Mouse (Mus musculus): ENCODE measurements around the gene Zfp777. TPM values are rescaled to one million over a fixed set of nuclear protein-coding genes. Genes with fewer than 3 reads are reported as not detected.

The Zfp777 gene
- 14.7 and 14.8 TPM in 2 replicates for polyA plus RNA-seq (2015; fragmentation: Nextera tagmentation; extraction: Ambion mirVana)

DNA sequence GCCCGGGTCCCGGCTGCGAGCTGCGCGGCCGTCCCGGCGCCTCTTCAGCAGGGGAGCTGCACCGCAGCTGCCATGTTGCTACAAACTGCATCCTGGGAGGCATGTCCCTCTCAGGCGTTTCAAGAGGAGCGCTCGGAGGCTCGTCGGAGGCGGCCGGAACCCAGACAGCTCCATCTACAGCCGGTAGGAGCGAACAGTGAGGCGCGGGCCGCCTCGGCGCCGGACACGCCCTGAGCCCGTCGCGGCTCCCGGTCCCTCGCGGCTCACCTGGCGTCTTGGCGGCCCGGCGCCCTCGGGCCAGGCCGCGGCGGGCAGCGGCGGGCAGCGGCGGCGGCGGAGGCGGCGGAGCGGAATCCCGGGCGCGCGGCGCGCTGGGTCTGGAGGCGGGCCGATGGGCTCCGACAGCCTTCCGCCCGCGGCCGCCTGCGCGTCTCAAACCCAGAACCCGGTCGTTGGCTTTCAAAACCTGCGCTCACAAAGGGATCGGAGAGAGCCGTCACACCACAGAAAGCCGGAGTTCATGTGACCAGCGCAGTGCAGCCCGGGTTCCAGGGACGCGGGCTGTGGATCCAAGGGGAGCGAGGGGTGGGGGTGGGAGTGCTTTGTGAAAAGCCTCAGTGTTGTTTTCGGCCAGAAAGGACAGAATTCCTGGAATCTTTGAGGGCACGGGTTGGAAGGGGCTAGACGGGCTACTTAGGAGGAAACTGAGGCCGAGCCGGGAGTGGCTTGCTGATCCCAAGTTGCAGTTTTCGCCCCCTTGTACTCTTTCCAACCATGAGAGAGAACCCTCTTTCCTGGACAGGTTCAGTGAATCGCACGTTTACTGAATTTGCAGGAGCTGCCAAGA is at the start of gene Zfp777:
Zfp777 (minus strand) TSS at position 486 of the 847 bp plus-strand sequence.
- peak within 1 kb of the TSS; percentile 81 for H3K9ac ChIP-seq
- H3K4me3 ChIP-seq: peak within 1 kb of the TSS; percentile 78
- H3K27ac ChIP-seq (replicated peaks): peak within 1 kb of the TSS; percentile 92
- under 1% methylated on average over 54 of the region's 82 CpGs for WGBS
- no peaks in the 10 kb centered on the region for H3K27me3 ChIP-seq
- no peaks in the 10 kb centered on the region for H3K9me3 ChIP-seq
- ATAC-seq (ENCODE audit: low FRiP score, low read depth): peak; percentile 87
- peaks cover 8% of the 10 kb centered on the region for H3K36me3 ChIP-seq
- peaks cover 28% of the 10 kb centered on the region for H3K4me1 ChIP-seq (replicated peaks)
- peak within 1 kb of the TSS; percentile 77 for H3K4me2 ChIP-seq

DNA sequence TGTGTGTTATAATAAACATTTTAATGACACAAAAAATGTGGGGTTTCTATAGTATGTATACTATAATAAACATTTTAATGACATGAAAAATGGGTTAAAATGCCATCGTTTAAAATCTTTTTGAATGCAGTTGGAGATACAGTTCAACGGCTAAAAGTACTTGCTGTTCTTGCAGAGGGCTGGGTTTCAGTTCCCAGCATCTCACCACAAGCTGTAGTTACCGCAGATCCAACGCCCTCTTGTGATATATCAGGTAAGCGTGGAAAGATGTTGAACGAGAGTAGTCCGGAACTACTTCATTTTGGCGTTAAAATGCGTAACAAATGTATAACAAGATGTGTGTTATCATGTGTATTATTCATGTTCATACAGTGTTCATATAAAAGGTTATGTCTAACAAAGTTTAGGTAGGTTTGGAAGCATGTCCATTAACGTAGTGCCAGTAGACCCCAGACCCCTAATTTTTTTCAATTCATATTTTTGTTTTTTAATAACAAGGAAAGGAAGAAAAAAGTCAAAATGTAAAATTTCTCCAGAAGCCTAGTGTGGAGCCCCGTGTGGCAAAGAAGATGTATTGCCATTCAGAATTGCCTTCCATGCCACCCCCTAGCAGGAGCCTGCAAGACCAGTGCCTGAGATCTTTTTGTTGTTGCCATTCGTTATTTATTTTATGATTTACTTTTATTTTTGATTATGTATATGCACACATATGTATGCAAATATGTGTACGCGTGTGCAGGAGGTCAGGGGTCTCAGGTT is 38.4 kb upstream of the Zfp777 start:
- H3K4me3 ChIP-seq: peak overlapping the region; percentile 86
- ATAC-seq (ENCODE audit: low FRiP score, low read depth): 0 out of 2 replicates have a peak, but pooled peaks have one; percentile 6
- H3K27me3 ChIP-seq: no peaks in the 10 kb centered on the region
- 39% methylated on average over 14 of the region's 14 CpGs for WGBS
- H3K9me3 ChIP-seq: no peaks in the 10 kb centered on the region
- H3K4me1 ChIP-seq (replicated peaks): peaks cover 19% of the 10 kb centered on the region
- H3K4me2 ChIP-seq: peak overlapping the region; percentile 62
- H3K27ac ChIP-seq (replicated peaks): no peak overlapping the region
- peaks cover 18% of the 10 kb centered on the region for H3K36me3 ChIP-seq
- H3K9ac ChIP-seq: no peak overlapping the region

DNA sequence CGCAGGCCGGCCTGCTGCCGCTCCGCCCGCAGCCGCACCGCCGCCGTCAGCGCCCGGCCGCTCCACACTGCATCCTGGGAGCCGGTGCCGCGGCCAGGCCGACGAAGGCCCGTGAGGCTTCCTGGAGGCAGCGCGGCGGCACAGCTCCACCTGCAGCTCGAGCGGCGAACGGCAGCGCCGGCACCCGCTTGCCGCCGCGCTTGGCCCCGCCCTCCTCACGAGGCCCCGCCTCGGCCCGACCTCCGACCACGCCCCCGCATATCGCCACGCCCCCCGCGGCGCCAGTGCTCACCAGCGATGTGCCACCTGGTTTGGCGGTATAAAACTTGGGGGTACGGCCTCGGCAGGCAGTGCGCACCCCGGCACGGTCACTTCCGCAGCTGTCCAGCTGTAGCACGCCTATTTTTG is 37.8 kb upstream of the Zfp777 start, which contains the start of gene Zfp746:
Zfp746 (minus strand) TSS at position 123 of the 408 bp plus-strand sequence.
- Histone ChIP-seq H3K27me3 (no peaks in the 10 kb centered on the region), H3K27ac (replicated peaks) (peak within 1 kb of the TSS; percentile 89), H3K4me1 (replicated peaks) (peaks cover 19% of the 10 kb centered on the region), H3K9ac (peak within 1 kb of the TSS; percentile 90), H3K9me3 (no peaks in the 10 kb centered on the region), H3K4me3 (peak within 1 kb of the TSS; percentile 86), H3K4me2 (peak within 1 kb of the TSS; percentile 62), H3K36me3 (peaks cover 25% of the 10 kb centered on the region)
- ATAC-seq (ENCODE audit: low FRiP score, low read depth): peak; percentile 92
- WGBS: 0% methylated on average over 50 of the region's 53 CpGs

DNA sequence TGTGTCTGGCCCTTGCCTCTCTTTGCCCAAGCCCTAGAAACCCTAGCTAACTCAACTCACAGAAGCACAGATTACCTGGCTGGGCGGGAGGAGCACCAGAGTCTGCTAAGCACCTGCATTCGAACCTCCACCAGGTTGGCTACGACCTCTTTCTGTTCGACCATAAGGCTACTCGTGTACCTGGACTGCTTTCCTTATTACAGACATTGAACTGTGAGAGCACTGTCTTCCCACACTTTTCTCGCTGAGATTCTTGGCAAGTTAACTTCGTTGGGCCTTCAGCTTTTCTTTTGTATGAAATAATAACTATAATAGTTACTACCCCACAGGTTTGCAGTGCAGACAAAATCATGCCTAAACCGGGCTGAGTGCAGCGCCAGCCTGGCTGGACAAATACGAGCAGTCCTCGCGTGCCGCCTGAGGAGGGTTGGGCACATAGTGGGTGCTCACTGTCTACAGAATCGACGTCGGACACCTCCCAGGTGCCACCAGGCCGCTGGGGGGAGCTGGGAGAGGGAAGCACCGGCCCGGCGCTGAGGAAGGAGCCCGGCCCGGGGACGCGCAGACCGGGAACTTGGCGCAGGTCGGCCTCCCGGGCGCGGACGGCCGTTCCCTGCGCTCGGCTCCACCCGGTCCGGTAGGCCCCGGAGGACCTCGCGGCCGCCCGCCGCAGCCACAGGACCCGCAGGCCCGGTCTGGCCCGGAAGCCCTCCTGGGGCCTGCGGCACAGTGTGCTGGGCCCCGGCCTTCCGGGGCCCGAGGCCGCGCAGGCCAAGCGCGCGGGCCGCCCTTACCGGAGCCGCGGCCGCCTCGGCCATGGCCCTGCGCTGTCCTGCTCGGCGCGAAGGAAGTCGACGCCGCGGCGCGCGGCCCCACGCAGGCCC is 37.1 kb upstream of the Zfp777 start:
- peaks cover 32% of the 10 kb centered on the region for H3K36me3 ChIP-seq
- WGBS: 4% methylated on average over 48 of the region's 72 CpGs
- ATAC-seq (ENCODE audit: low FRiP score, low read depth): peak; percentile 92
- H3K4me1 ChIP-seq (replicated peaks): peaks cover 19% of the 10 kb centered on the region
- no peaks in the 10 kb centered on the region for H3K9me3 ChIP-seq
- H3K4me3 ChIP-seq: peak overlapping the region; percentile 86
- H3K27ac ChIP-seq (replicated peaks): peak overlapping the region; percentile 89
- no peaks in the 10 kb centered on the region for H3K27me3 ChIP-seq
- peak overlapping the region; percentile 90 for H3K9ac ChIP-seq
- H3K4me2 ChIP-seq: peak overlapping the region; percentile 62

DNA sequence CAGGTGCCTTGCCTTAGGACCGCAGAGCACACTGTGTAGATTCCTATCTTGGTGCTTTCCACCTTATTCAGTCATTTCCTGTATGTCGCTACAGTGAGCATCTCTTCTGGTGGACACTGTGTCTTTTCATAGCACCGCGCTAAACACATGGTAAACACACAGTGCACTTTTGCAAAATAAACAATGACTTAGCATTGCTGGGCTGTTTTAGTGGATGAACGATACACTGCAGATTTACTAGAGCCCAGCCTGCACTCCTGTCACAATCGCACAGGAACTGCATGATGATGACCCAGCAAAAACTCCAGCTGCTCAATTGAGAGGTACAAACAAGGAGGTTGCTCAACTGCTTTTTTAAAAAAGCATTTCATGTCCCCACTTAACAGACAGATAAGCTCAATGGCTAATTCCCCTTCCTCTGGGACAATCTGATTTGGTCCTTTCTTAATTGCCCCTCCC is 35.1 kb upstream of the Zfp777 start:
- 95% methylated on average over 6 of the region's 6 CpGs for WGBS
- Histone ChIP-seq H3K27me3 (no peaks in the 10 kb centered on the region), H3K36me3 (peaks cover 50% of the 10 kb centered on the region), H3K4me3 (no peak overlapping the region), H3K9ac (no peak overlapping the region), H3K4me1 (replicated peaks) (peaks cover 19% of the 10 kb centered on the region), H3K4me2 (no peak overlapping the region), H3K27ac (replicated peaks) (no peak overlapping the region), H3K9me3 (no peaks in the 10 kb centered on the region)
- no peak for ATAC-seq (ENCODE audit: low FRiP score, low read depth)

DNA sequence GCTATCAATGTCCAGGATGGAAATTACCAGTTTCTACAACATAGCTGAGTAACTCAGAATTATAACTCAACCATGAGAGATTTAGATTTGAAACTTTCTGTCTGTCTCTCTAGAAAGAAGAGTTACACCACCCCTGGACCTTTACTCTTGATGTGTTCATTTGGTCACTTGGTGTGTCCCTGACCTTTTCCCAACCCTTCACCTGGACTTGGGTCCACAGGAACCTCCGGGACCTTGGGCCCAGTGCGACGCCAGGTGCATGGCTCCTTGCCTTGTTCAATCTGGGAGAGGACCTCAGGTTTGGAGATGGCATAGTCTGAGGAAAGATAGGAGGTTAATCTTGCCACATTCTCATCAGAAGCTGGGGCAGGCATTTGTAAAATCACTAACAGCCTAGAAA is 33.2 kb upstream of the Zfp777 start:
- no peak for ATAC-seq (ENCODE audit: low FRiP score, low read depth)
- Histone ChIP-seq H3K9me3 (no peaks in the 10 kb centered on the region), H3K9ac (no peak overlapping the region), H3K27me3 (no peaks in the 10 kb centered on the region), H3K36me3 (peaks cover 65% of the 10 kb centered on the region), H3K4me1 (replicated peaks) (peaks cover 19% of the 10 kb centered on the region), H3K4me3 (no peak overlapping the region), H3K27ac (replicated peaks) (no peak overlapping the region), H3K4me2 (no peak overlapping the region)
- 98% methylated on average over 3 of the region's 3 CpGs for WGBS

DNA sequence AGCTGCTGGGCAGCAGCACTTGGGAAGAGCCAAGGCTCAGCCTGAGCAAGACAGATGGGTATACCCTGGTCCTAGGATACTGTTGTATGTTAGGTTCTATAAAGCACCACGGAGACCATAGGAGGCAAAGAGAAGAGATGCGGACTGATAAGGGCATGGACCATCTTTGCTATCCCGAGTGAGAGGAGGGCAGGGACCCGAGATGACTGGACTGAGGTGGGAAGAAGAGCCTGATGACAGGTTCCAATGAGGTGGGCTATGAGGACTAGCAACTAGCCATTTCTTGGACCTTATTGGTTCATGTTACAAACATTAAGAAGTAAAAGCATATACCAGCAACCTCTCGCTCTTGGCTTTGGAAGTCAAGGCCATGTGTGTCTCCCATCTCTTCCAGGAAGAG is 32.3 kb upstream of the Zfp777 start:
- 94% methylated on average over 5 of the region's 5 CpGs for WGBS
- no peak for ATAC-seq (ENCODE audit: low FRiP score, low read depth)
- no peak overlapping the region for H3K4me2 ChIP-seq
- no peak overlapping the region for H3K4me3 ChIP-seq
- no peaks in the 10 kb centered on the region for H3K27me3 ChIP-seq
- no peaks in the 10 kb centered on the region for H3K9me3 ChIP-seq
- peaks cover 74% of the 10 kb centered on the region for H3K36me3 ChIP-seq
- no peak overlapping the region for H3K27ac ChIP-seq (replicated peaks)
- no peak overlapping the region for H3K9ac ChIP-seq
- peaks cover 19% of the 10 kb centered on the region for H3K4me1 ChIP-seq (replicated peaks)

DNA sequence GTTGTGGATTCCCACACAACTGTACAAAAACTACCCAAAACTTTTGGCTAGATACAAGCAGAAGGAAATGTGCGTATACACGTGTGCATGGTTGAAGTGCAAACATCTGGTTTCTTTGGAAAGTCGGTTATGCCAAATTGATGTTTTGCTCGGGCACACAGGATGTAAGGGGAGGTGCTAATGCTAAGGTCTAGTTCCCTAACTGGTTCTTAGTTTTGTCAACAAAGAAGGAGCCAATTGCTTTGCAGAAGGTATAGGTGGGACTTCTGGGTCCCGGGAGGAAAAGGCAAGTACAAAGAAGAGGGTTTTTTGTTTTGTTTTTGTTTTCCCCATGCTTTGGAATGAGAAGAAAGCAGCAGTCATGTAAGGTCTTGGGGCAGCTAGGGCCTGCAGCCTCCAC is 24.6 kb upstream of the Zfp777 start:
- no peaks in the 10 kb centered on the region for H3K27me3 ChIP-seq
- no peaks in the 10 kb centered on the region for H3K4me1 ChIP-seq (replicated peaks)
- H3K9me3 ChIP-seq: no peaks in the 10 kb centered on the region
- 84% methylated on average over 5 of the region's 5 CpGs for WGBS
- no peak for ATAC-seq (ENCODE audit: low FRiP score, low read depth)
- no peak overlapping the region for H3K9ac ChIP-seq
- H3K4me3 ChIP-seq: no peak overlapping the region
- no peak overlapping the region for H3K4me2 ChIP-seq
- H3K27ac ChIP-seq (replicated peaks): no peak overlapping the region
- peaks cover 56% of the 10 kb centered on the region for H3K36me3 ChIP-seq

DNA sequence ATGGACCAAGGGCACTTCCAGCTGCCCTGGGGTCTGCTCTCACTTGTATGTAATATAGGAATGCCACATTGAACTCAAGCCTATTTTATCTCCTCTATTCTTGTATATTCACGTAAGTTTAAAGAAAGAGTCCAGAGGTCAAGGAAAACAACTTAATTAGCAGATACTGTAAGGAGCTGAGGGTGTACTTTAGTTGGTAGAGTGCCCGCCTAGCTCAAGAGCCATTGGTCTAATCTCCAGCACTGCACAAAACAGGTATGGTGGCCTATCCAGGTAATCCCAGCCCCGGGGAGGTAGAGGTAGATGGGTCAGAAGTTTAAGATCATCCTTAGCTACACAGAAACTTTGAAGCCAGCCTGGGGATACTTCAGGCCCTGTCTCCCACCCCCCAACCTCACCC is 18.8 kb upstream of the Zfp777 start:
- H3K4me3 ChIP-seq: no peak overlapping the region
- no peaks in the 10 kb centered on the region for H3K9me3 ChIP-seq
- no peak overlapping the region for H3K27ac ChIP-seq (replicated peaks)
- 99% methylated on average over 3 of the region's 3 CpGs for WGBS
- H3K36me3 ChIP-seq: peaks cover 62% of the 10 kb centered on the region
- no peak for ATAC-seq (ENCODE audit: low FRiP score, low read depth)
- no peaks in the 10 kb centered on the region for H3K27me3 ChIP-seq
- no peaks in the 10 kb centered on the region for H3K4me1 ChIP-seq (replicated peaks)
- H3K9ac ChIP-seq: no peak overlapping the region
- no peak overlapping the region for H3K4me2 ChIP-seq

DNA sequence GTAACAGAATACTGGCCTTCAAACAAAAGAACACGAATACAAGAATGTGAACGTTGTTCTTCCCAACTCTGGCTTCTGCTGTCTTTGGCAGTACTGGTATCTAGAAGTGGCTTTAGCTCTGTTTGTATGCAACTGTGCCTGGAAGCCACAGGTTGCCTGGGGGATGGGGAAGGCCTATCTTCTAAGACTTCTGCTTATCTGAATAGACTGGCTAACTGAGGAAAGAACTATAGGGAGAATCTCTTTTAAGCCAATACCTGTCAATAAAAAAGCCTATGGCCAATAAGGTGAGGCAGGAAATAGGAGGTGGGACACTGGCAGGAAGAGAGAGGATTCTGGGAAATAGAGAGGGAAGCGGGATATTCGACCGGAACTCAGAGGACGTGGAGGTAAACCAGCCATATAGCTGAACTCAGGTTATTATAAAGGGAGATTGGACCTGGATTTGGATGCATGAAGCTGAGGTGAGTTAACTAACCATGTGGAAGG is 16.9 kb upstream of the Zfp777 start:
- H3K27me3 ChIP-seq: no peaks in the 10 kb centered on the region
- ATAC-seq (ENCODE audit: low FRiP score, low read depth): no peak
- no peak overlapping the region for H3K4me2 ChIP-seq
- H3K27ac ChIP-seq (replicated peaks): no peak overlapping the region
- peaks cover 65% of the 10 kb centered on the region for H3K36me3 ChIP-seq
- H3K4me3 ChIP-seq: no peak overlapping the region
- H3K9ac ChIP-seq: no peak overlapping the region
- no peaks in the 10 kb centered on the region for H3K9me3 ChIP-seq
- WGBS: 96% methylated on average over 6 of the region's 6 CpGs
- H3K4me1 ChIP-seq (replicated peaks): no peaks in the 10 kb centered on the region

DNA sequence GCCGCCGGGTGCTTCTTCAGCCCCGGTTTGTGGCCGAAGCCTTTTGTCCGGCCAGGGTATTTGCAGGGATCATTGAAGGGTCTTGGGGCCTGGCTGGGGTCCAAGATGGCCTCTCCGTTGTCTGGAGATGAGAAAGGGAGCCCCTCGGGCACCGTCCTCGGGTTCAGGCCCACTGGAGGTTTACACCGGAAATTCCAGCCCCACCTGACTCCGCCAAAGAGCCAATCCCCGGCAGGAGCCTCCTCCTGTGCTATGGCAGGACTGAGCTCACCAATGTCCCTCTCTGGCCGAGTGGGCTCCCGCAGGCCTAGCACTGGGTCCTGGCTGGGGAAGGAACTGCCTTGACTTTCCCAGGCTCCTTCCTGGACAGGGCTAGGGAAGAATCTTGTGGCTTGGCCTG is 15.7 kb upstream of the Zfp777 start:
- WGBS: 94% methylated on average over 14 of the region's 14 CpGs
- Histone ChIP-seq H3K27ac (replicated peaks) (no peak overlapping the region), H3K9me3 (no peaks in the 10 kb centered on the region), H3K36me3 (peaks cover 65% of the 10 kb centered on the region), H3K4me1 (replicated peaks) (no peaks in the 10 kb centered on the region), H3K4me2 (no peak overlapping the region), H3K4me3 (no peak overlapping the region), H3K27me3 (no peaks in the 10 kb centered on the region), H3K9ac (no peak overlapping the region)
- no peak for ATAC-seq (ENCODE audit: low FRiP score, low read depth)
